Mouse (Mus musculus): ENCODE results near the gene Gm8068. TPM values are rescaled to one million over a fixed set of nuclear protein-coding genes. Genes with fewer than 3 reads are reported as not detected.
"Not testable (repeated sequence)": the region's sequence is repeated elsewhere in the genome, so short reads cannot be mapped to it uniquely, and the experiment has no call there.

Gene Gm8068
- total RNA-seq (2021), result not detected
- long read RNA-seq, experiment 1, result 0 reads
- long read RNA-seq, experiment 2, result 0 reads

GRCm38 (mm10) chr14:41701785-41702184, at the start of gene Gm8068:
Gene Gm8068 (minus strand): TSS chr14:41701885.
- DNase-seq (ENCODE audit: low spot score in 2 of 2), result not testable (repeated sequence)

DNA sequence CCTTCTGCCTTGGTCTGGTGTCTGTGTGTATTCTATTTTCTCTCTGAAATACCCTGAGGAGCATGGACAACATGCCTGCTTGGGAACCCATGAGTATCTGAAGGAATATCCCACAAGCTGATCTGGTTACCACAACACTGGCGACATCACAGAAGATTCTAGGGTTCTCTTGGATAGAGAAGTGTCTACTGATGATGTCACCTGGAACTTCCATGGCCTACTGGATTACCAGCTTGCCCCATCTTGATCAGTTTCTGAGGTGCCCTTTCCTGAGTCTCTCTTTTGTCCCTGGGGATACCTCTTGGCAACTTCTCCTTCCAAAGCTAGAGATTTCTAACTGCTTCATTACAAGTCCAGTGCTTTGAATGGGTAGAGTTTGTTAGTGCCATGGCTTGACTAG, 48.8 kb upstream of the Gm8068 start, which contains the start of gene Gm7929:
TSS of gene Gm7929 (minus strand) at position 101 of the 400 bp plus-strand sequence.
- not testable (repeated sequence) for DNase-seq (ENCODE audit: low spot score in 2 of 2)

DNA sequence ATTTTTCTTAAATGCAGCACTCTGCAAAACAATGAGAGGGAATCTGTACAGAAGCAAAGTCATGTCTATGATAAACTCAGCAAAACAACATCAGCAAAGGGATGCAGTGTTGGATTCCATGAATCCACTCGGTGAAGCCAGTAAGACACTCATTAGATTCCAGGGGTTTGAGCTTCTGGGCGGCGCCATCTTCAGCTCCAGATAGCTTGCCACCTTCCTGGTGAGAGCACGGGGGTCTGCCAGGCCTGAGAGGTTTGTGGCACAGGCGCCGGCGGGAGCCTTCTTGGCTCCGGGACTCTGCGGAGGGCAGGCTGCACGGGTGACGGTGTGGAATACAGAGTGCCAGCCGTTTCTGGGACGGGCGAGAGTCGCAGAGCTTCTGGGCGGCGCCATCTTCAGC, 21.8 kb upstream of the Gm8068 start:
- DNase-seq (ENCODE audit: low spot score in 2 of 2), result not testable (repeated sequence)

GRCm38 (mm10) chr14:41717180-41717579, 15.5 kb upstream of the Gm8068 start:
- not testable (repeated sequence) for DNase-seq (ENCODE audit: low spot score in 2 of 2)

DNA sequence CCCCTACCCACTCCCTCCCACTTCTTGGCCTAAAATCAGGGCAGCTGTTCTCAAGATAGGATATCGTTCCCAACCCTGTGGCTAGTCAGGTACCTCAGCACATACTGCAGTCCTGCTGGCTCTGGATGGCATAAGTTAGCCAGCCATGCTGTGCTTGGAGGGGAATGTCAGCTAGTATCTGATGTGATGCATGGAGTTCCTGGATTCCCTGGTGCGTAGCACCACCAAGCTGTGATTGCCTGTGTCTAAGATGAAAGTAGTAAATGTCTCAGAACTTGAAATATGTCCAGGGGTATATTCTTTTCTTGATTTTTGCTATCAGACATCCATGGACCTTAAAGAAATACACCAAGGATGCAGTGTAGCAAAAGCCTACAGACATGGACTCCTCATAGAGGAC, 53.5 kb downstream of the Gm8068 start:
- DNase-seq (ENCODE audit: low spot score in 2 of 2), result not testable (repeated sequence)

Other genes with a start within 250 kb of the Gm8068 start
- not detected for gene Gm7954, start 248.4 kb downstream of the Gm8068 start, total RNA-seq (2021)
- gene Gm3486, start 212.4 kb downstream of the Gm8068 start, total RNA-seq (2021), result not detected
- not detected for gene Gm7970, start 146.3 kb downstream of the Gm8068 start, total RNA-seq (2021)
- gene 1700049E17Rik2, start 128.7 kb downstream of the Gm8068 start, total RNA-seq (2021), result not detected
- not detected for gene Gm3072, start 77.3 kb downstream of the Gm8068 start, total RNA-seq (2021)
- gene Gm3676, start 55.4 kb downstream of the Gm8068 start, total RNA-seq (2021), result not detected
- not detected for gene Gm7929, start 48.7 kb upstream of the Gm8068 start, total RNA-seq (2021)
- gene Gm47189, start 70.6 kb upstream of the Gm8068 start, total RNA-seq (2021), result not detected
- gene Gm7980, start 205.4 kb upstream of the Gm8068 start, total RNA-seq (2021), result not detected
- gene 1700049E17Rik1, start 223.1 kb upstream of the Gm8068 start, total RNA-seq (2021), result not detected
- gene 1700024B05Rik, start 242.1 kb upstream of the Gm8068 start, total RNA-seq (2021), result not detected

Data from adrenal gland, postnatal 4 days (tissue).